Mouse (Mus musculus) left cerebral cortex, adult 11 months (tissue): ENCODE measurements around the gene Immt.
"Not testable (repeated sequence)": the region's sequence is repeated elsewhere in the genome, so short reads cannot be mapped to it uniquely, and the experiment has no call there.

Source experiments
- DNase-seq: peaks from one replicate; pipeline ENCODE4 v3.0.0; 2022; ENCODE audit warnings: low spot score

Immt gene

DNA sequence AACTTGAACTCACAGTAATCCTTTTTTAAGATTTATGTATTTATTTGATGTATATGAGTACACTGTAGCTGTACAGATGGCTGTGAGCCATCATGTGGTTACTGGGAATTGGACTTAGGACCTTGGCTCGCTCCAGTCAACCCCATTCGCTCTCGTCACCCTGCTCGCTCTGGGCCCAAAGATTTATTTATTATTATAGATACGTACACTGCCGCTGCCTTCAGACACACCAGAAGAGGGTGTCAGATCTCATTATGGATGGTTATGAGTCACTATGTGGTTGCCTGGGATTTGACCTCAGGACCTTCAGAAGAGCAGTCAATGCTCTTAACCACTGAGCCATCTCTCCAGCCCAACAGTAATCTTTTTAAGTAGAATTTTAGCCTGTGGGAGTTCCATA is 15.8 kb downstream of the Immt start:
- DNase-seq = not testable (repeated sequence)

DNA sequence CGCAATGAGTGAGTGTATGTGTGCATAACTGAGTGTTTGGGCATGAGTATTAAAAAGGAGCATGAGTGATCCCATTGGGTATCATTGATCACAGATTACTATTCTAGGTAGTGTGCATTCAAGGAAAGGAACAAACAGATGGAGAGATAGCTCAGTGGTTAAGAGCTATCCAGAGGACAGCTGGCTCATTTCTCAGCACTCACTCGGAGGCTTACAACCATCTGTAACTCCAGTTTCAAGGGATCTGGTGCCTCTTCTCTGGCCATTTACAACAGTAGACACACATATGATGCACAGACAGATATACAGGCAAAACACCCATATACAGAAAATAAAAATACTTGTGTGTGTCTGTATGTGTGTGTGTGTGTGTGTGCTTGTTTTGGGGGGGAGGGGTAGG is 36.6 kb downstream of the Immt start:
- DNase-seq = no peak

- no peak for DNase-seq
Observed at GRCm38 (mm10) chr6:71868809-71869208, 37.7 kb downstream of the Immt start.

DNA sequence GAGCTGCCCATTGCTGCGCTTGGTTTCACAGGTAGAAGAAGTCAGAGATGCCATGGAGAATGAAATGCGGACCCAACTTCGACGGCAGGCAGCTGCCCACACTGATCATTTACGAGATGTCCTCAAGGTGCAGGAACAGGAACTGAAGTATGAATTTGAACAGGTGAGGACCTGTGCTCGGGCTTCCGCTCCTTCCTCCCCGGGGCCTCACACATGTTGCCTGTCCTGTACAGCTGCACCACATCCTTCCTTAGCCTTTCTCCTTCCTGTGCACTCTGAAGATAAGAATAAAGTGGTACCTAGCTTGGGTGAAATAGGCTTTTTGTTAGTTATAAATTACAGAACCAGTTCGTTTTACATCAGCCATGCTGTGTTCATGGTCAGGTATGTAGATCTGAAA is 40.3 kb downstream of the Immt start:
- no peak for DNase-seq

- no peak for DNase-seq
Observed at GRCm38 (mm10) chr6:71877965-71878760, 47.0 kb downstream of the Immt start.

GRCm38 (mm10) chr6:71893263-71893662 is 62.1 kb downstream of the Immt start:
- DNase-seq = no peak

GRCm38 (mm10) chr6:71907702-71908235 is 76.6 kb downstream of the Immt start:
- no peak for DNase-seq

DNA sequence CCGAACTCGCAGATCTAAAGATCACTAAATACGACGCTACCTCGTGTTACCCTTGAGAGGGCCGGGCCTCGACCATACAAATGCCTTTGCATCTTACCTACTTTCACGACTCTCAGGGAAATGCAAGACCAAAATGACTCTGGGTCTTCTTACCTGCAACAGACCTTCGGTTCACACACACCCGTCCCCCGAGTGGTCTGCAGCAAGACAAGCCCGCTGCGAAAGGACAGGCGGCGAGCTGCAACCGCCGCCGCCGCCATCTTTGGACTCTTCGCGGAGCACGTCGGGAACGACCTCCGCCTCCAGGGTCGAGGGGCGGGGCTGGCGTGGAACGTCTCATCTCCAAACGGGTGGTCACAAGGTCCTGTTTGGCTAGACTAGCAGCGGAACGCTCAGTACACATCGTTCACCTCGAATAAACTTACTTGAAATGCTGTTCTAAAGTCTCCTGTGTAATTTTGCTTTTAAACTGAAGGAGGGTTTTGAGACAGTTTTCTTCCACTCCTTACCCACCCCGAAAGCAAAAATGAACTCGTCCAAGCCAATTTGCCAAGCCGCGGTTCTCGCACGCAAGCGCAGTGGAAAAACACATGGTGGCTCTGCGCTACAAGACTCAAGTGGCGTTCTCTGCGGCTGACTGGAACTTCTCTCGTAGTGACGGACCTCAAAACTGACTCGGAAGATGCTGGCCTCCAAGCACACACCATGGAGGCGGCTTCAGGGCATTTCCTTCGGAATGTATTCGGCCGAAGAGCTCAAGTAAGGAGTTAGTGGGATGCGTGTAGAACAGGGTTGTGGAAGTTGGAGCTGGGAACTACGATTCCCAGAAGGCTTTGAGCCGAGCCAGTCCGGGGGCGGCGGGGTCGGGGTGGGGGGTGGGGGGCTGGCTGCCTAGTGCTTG is 77.6 kb downstream of the Immt start, which contains the start of the genes Ptcd3 and Polr1a:
Ptcd3 (minus strand) TSS at position 270 of the 901 bp plus-strand sequence.
Polr1a (plus strand) TSS at position 573 of the 901 bp plus-strand sequence.
- peak; percentile 84 for DNase-seq

DNA sequence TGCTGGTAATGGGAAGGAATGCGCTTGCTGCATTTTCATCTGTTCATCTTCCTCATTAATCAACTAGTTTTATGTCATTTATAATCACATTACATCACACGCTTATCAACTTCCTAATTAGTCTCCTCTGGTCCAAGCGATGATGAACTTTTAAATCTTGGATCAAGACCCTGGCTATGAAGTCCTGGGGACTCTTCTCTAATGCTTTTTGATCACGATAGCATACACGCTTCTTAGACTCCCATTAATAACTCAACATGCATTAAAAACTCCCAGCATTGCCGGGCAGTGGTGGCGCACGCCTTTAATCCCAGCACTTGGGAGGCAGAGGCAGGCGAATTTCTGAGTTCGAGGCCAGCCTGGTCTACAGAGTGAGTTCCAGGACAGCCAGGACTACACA is 78.3 kb downstream of the Immt start:
- no peak for DNase-seq

DNA sequence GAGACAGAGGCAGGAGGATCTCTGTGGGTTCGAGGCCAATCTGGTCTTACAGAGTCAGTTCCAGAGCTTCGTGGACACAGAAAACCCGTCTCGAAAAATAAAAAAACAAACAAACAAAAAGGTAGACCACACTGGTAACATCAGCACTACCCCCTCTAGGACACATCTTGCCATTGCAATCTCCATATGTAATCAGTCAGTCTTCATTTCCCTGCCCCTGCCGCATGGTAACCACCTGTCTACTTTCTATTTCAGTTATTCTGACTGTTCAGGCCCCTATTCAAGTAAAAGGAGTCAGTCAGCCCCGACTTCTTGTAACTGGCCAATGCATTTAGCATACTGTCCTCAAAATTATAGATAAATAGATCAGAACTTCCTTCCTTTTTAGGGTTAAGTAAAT is 78.7 kb downstream of the Immt start:
- no peak for DNase-seq

GRCm38 (mm10) chr6:71911686-71912450 is 80.7 kb downstream of the Immt start:
- DNase-seq = no peak

- no peak for DNase-seq
Observed at GRCm38 (mm10) chr6:71920752-71921151, 89.6 kb downstream of the Immt start.

GRCm38 (mm10) chr6:71925233-71925632 is 94.1 kb downstream of the Immt start:
- not testable (repeated sequence) for DNase-seq
